Comparison of ENCODE assay signal across 9 mouse cellular contexts in genomic region chr10:70876119-70876518, GRCm38 (mm10).
DNase-seq lines count a peak whose midpoint lies in the region; ATAC-seq and TF ChIP-seq lines count a peak whose summit lies in the region.
"Had no signal": no experiment of that assay in that cellular context is flagged by ENCODE, and none has a peak within 500 bp of the region (broad histone marks: within the 10 kb centered on the region; RNA-seq: fewer than 3 reads in every experiment).

No protein-coding gene starts in this region.

- no peak for ATAC-seq in liver, embryonic 14.5 days (ENCODE audit: insufficient read depth)
- no peak for ATAC-seq in liver, embryonic 12.5 days
- no peak for ATAC-seq in Patski

- DNase-seq in gastrocnemius, adult 2 months, result peak; percentile 26
- DNase-seq in gastrocnemius, postnatal 36 days, result no peak
- DNase-seq in liver, embryonic 14.5 days (ENCODE audit: low read depth in 3 of 3, low spot score in 3 of 3), result no peak
- DNase-seq in Patski (ENCODE audit: low read depth, low spot score), result no peak
- peak; percentile 27 for DNase-seq in retina, embryonic 14.5 days (ENCODE audit: low spot score)
- no peak for DNase-seq in frontal cortex, postnatal 36 days (ENCODE audit: low spot score in 2 of 2)
- DNase-seq in cerebellum, adult 11-12 months, result no peak

- peak; percentile 44 for TF ChIP-seq CTCF in gastrocnemius, adult 2 months (IDR thresholded peaks at IDR 0.05)
- TF ChIP-seq CTCF in liver, embryonic 14.5 days (IDR thresholded peaks at IDR 0.05; ENCODE audit: low read depth), result peak; percentile 33; the same call in 1 of the 2 replicates
- TF ChIP-seq CTCF in Patski (IDR thresholded peaks at IDR 0.05), result peak; percentile 64

- WGBS in liver, embryonic 14.5 days (ENCODE audit: insufficient replicate concordance), result 48% methylated on average over 8 of the region's 8 CpGs
- WGBS in liver, embryonic 12.5 days (ENCODE audit: insufficient replicate concordance), result 49% methylated on average over 8 of the region's 8 CpGs

- no peaks in the 10 kb centered on the region for H3K9me3 ChIP-seq in liver, embryonic 14.5 days (ENCODE audit: control insufficient read depth, low read length)
- H3K9me3 ChIP-seq in liver, embryonic 12.5 days (replicated peaks), result no peaks in the 10 kb centered on the region

- no peaks in the 10 kb centered on the region for H3K27me3 ChIP-seq in liver, embryonic 14.5 days (ENCODE audit: control insufficient read depth, insufficient read depth, low read length)
- no peaks in the 10 kb centered on the region for H3K27me3 ChIP-seq in liver, embryonic 12.5 days (replicated peaks)
- no peaks in the 10 kb centered on the region for H3K27me3 ChIP-seq in Patski
- H3K27me3 ChIP-seq: megakaryocyte, embryonic 14.5 days had no signal

- H3K4me2 ChIP-seq in liver, embryonic 14.5 days (ENCODE audit: low read depth), result no peak overlapping the region
- H3K4me2 ChIP-seq in liver, embryonic 12.5 days, result no peak overlapping the region

- POLR2A ChIA-PET in Patski (lab: Charles Lee), result no interaction called here

- H3K27ac ChIP-seq in gastrocnemius, adult 2 months, result no peak overlapping the region
- no peak overlapping the region for H3K27ac ChIP-seq in liver, embryonic 14.5 days
- no peak overlapping the region for H3K27ac ChIP-seq in liver, embryonic 12.5 days

- H3K9ac ChIP-seq in liver, embryonic 14.5 days (replicated peaks), result no peak overlapping the region
- H3K9ac ChIP-seq in liver, embryonic 12.5 days, result no peak overlapping the region

- no peak for TF ChIP-seq EP300 in liver, embryonic 14.5 days (IDR thresholded peaks at IDR 0.05; ENCODE audit: low read depth)

- intact Hi-C loops in gastrocnemius, adult 2 months (cut with DNase I), result no loop called here
- intact Hi-C loops in gastrocnemius, postnatal 36 days (cut with DNase I), result no loop called here

- H3K4me3 ChIP-seq in gastrocnemius, adult 2 months, result no peak overlapping the region
- H3K4me3 ChIP-seq in liver, embryonic 14.5 days (ENCODE audit: insufficient read depth in 1 of 2, low read depth in 2 of 2, low read length in 2 of 2), result no peak overlapping the region
- H3K4me3 ChIP-seq in liver, embryonic 12.5 days, result no peak overlapping the region

- H3K4me1 ChIP-seq in liver, embryonic 14.5 days (replicated peaks; ENCODE audit: control insufficient read depth in 2 of 2, insufficient read depth in 2 of 2, low read length in 1 of 2), result no peaks in the 10 kb centered on the region
- no peaks in the 10 kb centered on the region for H3K4me1 ChIP-seq in liver, embryonic 12.5 days
- H3K4me1 ChIP-seq: megakaryocyte, embryonic 14.5 days had no signal

- no peaks in the 10 kb centered on the region for H3K36me3 ChIP-seq in liver, embryonic 14.5 days (replicated peaks; ENCODE audit: control insufficient read depth, insufficient read depth, low read depth)
- no peaks in the 10 kb centered on the region for H3K36me3 ChIP-seq in liver, embryonic 12.5 days

- in situ Hi-C loops in Patski (cut with MboI; ENCODE audit: low pct_unique_long_range_greater_than_20kb), result no loop called here

- CTCF ChIA-PET in Patski (lab: Charles Lee), result interaction anchor here (0.8 to 1.8 kb wide), 2 partner anchors 10 to 24 kb away, joined by 3 to 4 read pairs; no protein-coding TSS in a partner anchor

Comparison
In these comparisons a context has a peak if more than half of its experiments do, and no peak if none do; other contexts are left out.
1. DNase-seq: peak in gastrocnemius, adult 2 months (single experiment) and retina, embryonic 14.5 days (single experiment); none in gastrocnemius, postnatal 36 days (0 of 2), liver, embryonic 14.5 days (0 of 3), Patski (single experiment), frontal cortex, postnatal 36 days (0 of 2) and cerebellum, adult 11-12 months (single experiment).
2. Peak in every context shown above with its lines, with median percentiles within 50 percentile points of each other: CTCF ChIP-seq.